Mouse (Mus musculus) midbrain, embryonic 14.5 days (tissue): ENCODE data around the gene Gm20696. TPM values are rescaled to one million over a fixed set of nuclear protein-coding genes. Genes with fewer than 3 reads are reported as not detected.

Source experiments
- ATAC-seq: fragments of 200-750 bp; cut with Nextera tagmentation; 2 replicates; pipeline ENCODE4 v1.8.0; 2017; ENCODE audit warnings: moderate number of reproducible peaks, moderate library complexity; ENCODE audit not compliant: low FRiP score, low TSS enrichment
- DNase-seq: peaks from one replicate; pipeline ENCODE4 v3.0.0-alpha.2; 2015
- H3K27ac ChIP-seq: fragments of 300-500 bp; sonication (generic); replicated peaks from 2 replicates; pipeline ENCODE4 v1.5.1; 2014; ENCODE audit warnings: mild to moderate bottlenecking, low read depth, low read length, moderate library complexity
- H3K27me3 ChIP-seq: fragments of 300-500 bp; sonication (generic); 2 replicates; pipeline ENCODE4 v1.6.1; 2014; ENCODE audit warnings: low read length, control low read depth, mixed read lengths; ENCODE audit not compliant: control insufficient read depth, insufficient read depth
- H3K36me3 ChIP-seq: fragments of 300-500 bp; sonication (generic); 2 replicates; pipeline ENCODE4 v1.6.1; 2014; ENCODE audit warnings: low read length, control low read depth; ENCODE audit not compliant: control insufficient read depth, insufficient read depth
- H3K4me1 ChIP-seq: fragments of 300-500 bp; sonication (generic); 2 replicates; pipeline ENCODE4 v1.6.1; 2014; ENCODE audit warnings: mild to moderate bottlenecking, antibody characterized with exemption, low read length, control low read depth; ENCODE audit not compliant: control insufficient read depth, insufficient read depth
- H3K4me2 ChIP-seq: fragments of 300-500 bp; sonication (generic); 2 replicates; pipeline ENCODE4 v1.6.1; 2014; ENCODE audit warnings: mild to moderate bottlenecking, low read length, moderate library complexity
- H3K4me3 ChIP-seq: fragments of 300-500 bp; sonication (generic); replicated peaks from 2 replicates; pipeline ENCODE4 v1.5.1; 2014; ENCODE audit warnings: low read depth, low read length
- H3K9ac ChIP-seq: fragments of 300-500 bp; sonication (generic); replicated peaks from 2 replicates; pipeline ENCODE4 v1.6.1; 2014; ENCODE audit warnings: mild to moderate bottlenecking, low read length, moderate library complexity
- H3K9me3 ChIP-seq: fragments of 300-500 bp; sonication (generic); 2 replicates; pipeline ENCODE4 v1.6.1; 2016; ENCODE audit warnings: low read length, control low read depth, mixed read lengths; ENCODE audit not compliant: control insufficient read depth
- WGBS: fragments of 180-500 bp; shearing (Covaris S2); extraction: QIAGEN DNeasy Blood & Tissue Kit; methylation state at CpG from one replicate; pipeline ENCODE4 v1.1.7; 2014; 5-methylcytosine and 5-hydroxymethylcytosine counted together
- polyA plus RNA-seq: library from polyadenylated mRNA; unstranded; fragments of >200 nt; fragmentation: Nextera tagmentation; extraction: Ambion mirVana; gene quantifications from 2 replicates; pipeline ENCODE4 v1.2.1, GENCODE M21; 2014

The Gm20696 gene
- polyA plus RNA-seq, 1 experiment from 2014 or later, result 4.0 TPM

DNA sequence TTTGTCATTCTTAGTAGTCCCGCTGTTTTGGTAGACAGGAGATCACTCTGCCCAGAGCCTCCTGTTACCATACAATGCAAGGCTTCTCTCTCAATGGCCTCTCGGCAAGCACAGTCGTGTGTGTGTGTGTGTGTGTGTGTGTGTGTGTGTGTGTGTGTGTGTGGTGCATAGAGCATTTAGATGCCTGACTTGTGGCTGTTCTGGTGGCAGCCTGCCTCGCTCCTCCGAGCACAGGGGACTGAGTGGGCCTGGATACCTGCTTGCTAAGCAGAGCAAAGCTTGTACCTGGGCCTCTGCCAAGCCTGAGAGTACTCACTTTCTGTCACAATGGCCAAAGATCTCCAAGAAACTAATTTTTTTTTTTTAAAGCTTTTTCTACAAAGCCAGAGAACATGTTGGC is 67.4 kb downstream of the Gm20696 start:
- Histone ChIP-seq H3K9ac (no peak overlapping the region), H3K4me2 (peak overlapping the region; percentile 40), H3K27ac (peak overlapping the region; percentile 49; the same call in 1 of the 2 replicates), H3K27me3 (no peaks in the 10 kb centered on the region), H3K4me3 (no peak overlapping the region), H3K4me1 (peaks cover 11% of the 10 kb centered on the region; the same call in 1 of the 2 replicates), H3K36me3 (no peaks in the 10 kb centered on the region), H3K9me3 (no peaks in the 10 kb centered on the region)
- DNase-seq, result no peak
- 13% methylated on average over 5 of the region's 5 CpGs for WGBS
- peak; percentile 34; the same call in 1 of the 2 replicates for ATAC-seq

DNA sequence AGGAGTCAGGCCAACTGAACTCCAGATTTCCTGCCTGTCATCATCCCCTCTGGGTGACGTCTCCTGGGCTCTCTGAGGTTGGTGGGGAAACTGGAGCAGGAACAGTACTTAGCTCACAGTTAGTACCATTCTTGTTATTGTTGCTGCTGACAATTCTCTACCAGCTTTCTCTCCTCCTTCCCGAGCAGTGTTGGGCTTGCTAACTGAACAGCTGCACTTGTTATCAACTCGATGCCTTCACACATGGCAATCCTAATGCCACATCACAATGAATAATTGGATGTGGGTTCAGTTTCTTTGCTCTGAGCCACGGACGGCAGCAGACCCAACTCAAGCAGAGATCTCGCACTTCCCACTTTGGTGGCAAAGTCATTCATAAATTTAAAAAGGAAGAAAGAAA is 89.6 kb downstream of the Gm20696 start:
- ATAC-seq (no peak), DNase-seq (no peak)
- Histone ChIP-seq H3K4me3 (no peak overlapping the region), H3K4me1 (no peaks in the 10 kb centered on the region), H3K9me3 (no peaks in the 10 kb centered on the region), H3K9ac (no peak overlapping the region), H3K27ac (no peak overlapping the region), H3K4me2 (no peak overlapping the region), H3K36me3 (no peaks in the 10 kb centered on the region), H3K27me3 (no peaks in the 10 kb centered on the region)
- WGBS, result 80% methylated on average over 6 of the region's 6 CpGs

DNA sequence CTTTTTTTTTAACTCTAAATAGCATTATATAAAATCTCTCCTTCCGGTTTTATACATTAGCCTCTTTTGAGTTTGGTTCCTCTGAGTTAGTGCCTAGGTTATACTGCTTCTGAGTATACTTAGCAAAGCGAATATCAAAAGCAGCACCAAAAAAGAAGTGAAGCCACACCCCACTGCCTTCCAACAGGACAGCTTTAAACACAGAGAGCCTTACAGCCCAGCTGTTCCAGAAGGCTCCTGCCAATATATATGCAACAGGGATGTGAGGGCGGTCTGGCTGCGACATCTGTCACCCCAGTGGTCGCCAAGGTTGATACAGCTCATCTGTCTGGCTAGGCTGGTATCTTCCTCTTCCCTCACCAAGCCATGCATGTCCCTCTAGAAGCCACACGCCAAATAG is 91.0 kb downstream of the Gm20696 start:
- no peak overlapping the region for H3K9ac ChIP-seq
- H3K36me3 ChIP-seq, result no peaks in the 10 kb centered on the region
- no peak overlapping the region for H3K27ac ChIP-seq
- H3K27me3 ChIP-seq, result no peaks in the 10 kb centered on the region
- H3K4me1 ChIP-seq, result no peaks in the 10 kb centered on the region
- ATAC-seq (no peak), DNase-seq (no peak)
- H3K9me3 ChIP-seq, result no peaks in the 10 kb centered on the region
- WGBS, result 85% methylated on average over 6 of the region's 6 CpGs
- no peak overlapping the region for H3K4me2 ChIP-seq
- no peak overlapping the region for H3K4me3 ChIP-seq

DNA sequence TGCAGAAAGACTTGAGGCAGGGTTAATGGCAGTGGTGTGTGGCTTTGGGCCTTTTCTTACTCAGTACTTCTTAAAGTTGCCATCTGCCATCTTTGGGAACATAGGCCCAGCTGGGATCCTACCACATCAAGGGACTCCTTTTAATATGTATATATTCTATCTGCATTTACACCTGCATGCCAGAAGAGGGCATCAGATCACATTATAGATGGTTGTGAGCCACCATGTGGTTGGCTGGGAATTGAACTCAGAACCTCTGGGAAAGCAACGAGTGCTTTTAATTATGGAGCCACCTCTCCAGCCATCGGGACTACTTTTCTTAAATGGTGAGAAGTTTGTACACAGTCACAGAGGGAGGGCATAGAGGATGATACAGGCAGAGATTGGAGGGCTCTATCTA is 93.3 kb downstream of the Gm20696 start:
- Histone ChIP-seq H3K9ac (no peak overlapping the region), H3K4me2 (no peak overlapping the region), H3K4me1 (no peaks in the 10 kb centered on the region), H3K27me3 (no peaks in the 10 kb centered on the region), H3K9me3 (no peaks in the 10 kb centered on the region), H3K27ac (no peak overlapping the region), H3K36me3 (no peaks in the 10 kb centered on the region), H3K4me3 (no peak overlapping the region)
- DNase-seq, result no peak
- ATAC-seq, result no peak
- 90% methylated on average over 2 of the region's 2 CpGs for WGBS

DNA sequence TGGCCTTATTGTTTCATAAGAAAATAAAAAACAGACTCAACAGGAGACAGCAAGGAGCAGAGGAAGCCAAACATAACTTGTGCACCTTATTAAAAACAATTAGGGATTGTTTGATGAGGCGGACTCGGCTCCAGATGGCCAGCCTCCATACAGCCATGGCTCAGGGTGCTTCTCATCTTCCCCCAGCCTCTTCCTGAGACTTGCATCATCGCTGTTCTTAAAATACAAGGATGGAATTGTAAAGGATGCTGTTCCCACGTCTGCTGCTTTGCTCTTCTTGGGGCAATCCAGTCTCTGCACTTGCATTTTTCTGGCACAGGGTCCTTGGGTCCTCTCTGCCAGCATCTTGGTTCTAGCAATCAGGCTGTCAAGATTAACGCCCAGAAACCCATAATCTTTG is 94.5 kb downstream of the Gm20696 start:
- DNase-seq (no peak), ATAC-seq (no peak)
- Histone ChIP-seq H3K27me3 (no peaks in the 10 kb centered on the region), H3K4me3 (no peak overlapping the region), H3K4me1 (no peaks in the 10 kb centered on the region), H3K9me3 (no peaks in the 10 kb centered on the region), H3K9ac (no peak overlapping the region), H3K27ac (no peak overlapping the region), H3K4me2 (no peak overlapping the region), H3K36me3 (no peaks in the 10 kb centered on the region)
- 86% methylated on average over 5 of the region's 5 CpGs for WGBS

DNA sequence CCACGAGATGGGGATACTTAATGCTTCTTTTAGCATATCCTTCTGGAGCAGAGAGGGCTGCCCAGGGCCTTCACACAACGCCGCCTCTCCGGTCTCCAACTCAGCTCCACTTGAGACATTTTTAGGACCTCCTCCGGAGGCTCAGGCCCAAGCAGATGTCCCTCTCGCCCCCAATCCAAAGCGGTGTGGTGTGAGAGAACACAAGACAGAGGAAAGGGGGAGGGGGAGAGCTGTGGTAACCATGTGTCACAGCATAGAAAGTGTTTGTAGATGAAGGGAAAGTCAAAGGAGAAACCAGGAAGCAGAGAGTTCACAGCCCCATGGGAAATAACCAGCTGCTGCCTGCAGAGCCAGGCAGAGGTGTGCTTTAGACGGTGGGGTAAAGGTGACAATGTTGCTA is 99.7 kb downstream of the Gm20696 start:
- Histone ChIP-seq H3K27ac (no peak overlapping the region), H3K4me3 (no peak overlapping the region), H3K9me3 (no peaks in the 10 kb centered on the region), H3K4me2 (no peak overlapping the region), H3K27me3 (no peaks in the 10 kb centered on the region), H3K9ac (no peak overlapping the region), H3K4me1 (no peaks in the 10 kb centered on the region), H3K36me3 (no peaks in the 10 kb centered on the region)
- ATAC-seq (no peak), DNase-seq (no peak)
- WGBS, result 77% methylated on average over 8 of the region's 8 CpGs

DNA sequence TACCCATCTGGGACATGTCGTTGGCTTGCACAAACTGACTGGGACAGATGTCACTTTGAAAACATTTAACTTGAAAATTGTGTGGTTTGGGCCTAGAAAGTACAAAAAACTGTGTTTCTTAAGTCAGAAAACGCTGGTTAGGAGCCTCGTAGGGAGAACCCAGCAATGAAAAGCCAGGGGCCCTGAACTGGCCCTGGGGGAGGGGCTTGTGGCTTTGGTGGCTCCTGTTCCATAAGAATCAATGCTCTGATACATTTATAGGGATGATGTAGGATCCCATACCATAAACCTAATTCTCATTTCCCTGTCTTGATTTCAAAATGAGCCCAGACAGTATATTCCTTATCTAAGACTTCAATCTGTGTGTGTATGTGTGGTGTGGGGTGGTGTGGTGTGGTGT is 101.8 kb downstream of the Gm20696 start:
- Histone ChIP-seq H3K4me3 (no peak overlapping the region), H3K4me1 (no peaks in the 10 kb centered on the region), H3K36me3 (no peaks in the 10 kb centered on the region), H3K27ac (no peak overlapping the region), H3K9me3 (no peaks in the 10 kb centered on the region), H3K9ac (no peak overlapping the region), H3K27me3 (no peaks in the 10 kb centered on the region), H3K4me2 (no peak overlapping the region)
- ATAC-seq (no peak), DNase-seq (no peak)
- 82% methylated on average over 3 of the region's 3 CpGs for WGBS

DNA sequence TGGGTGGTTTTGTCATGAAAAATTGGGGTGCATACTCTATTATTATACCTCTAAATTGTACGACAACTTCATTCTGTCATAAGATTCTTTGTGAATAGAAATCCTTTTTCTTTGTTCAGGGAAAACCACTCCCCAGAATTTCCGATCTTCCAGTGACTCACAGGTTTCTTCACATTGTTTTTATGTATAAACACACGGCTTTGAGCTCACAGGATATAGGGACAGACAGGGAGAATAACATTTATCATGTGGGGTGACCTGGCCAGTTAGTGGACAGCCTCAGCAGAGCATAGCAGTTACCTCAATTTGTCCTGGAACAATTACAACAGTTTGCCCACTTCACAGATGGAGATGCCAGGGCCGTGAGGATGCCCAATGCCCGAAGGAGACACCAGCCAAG is 109.6 kb downstream of the Gm20696 start:
- Histone ChIP-seq H3K36me3 (no peaks in the 10 kb centered on the region), H3K4me2 (no peak overlapping the region), H3K27me3 (no peaks in the 10 kb centered on the region), H3K4me1 (no peaks in the 10 kb centered on the region), H3K9ac (no peak overlapping the region), H3K9me3 (no peaks in the 10 kb centered on the region), H3K4me3 (no peak overlapping the region), H3K27ac (no peak overlapping the region)
- DNase-seq (no peak), ATAC-seq (no peak)
- 89% methylated on average over 5 of the region's 5 CpGs for WGBS

DNA sequence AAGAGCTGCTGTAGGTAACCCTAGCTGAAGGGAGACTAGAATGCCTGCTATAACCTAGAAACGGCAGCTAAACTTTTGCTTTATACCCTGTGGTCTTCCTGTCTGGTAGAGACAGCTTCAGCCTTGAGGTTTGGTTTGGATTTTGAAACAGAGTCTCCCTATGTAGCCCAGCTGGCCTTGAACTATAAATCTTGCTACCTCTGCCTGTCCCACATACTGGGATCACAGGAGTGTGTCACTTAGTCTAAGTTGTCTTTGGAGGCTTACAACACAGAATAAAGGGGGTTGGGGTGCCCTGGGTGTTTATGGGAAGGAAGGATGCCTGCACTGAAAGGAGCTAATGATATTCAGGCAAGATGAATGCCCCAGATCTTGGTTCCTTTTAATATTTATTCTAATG is 113.8 kb downstream of the Gm20696 start:
- Histone ChIP-seq H3K9me3 (peaks cover 4% of the 10 kb centered on the region; the same call in 1 of the 2 replicates), H3K9ac (no peak overlapping the region), H3K4me1 (no peaks in the 10 kb centered on the region), H3K27ac (no peak overlapping the region), H3K27me3 (no peaks in the 10 kb centered on the region), H3K4me3 (no peak overlapping the region), H3K4me2 (no peak overlapping the region), H3K36me3 (no peaks in the 10 kb centered on the region)
- WGBS, result 91% methylated on average over 1 of the region's 1 CpGs
- ATAC-seq (no peak), DNase-seq (no peak)
